Mouse (Mus musculus) lung, postnatal 0 days (tissue): ENCODE measurements at regions not wholly inside any gene's neighbourhood (a gene's known extent, or its start where the extent isn't known, plus 50 kb on each side); places are given as distances from the start of the nearest gene placed in this dataset.

Experiments used
- CTCF ChIP-seq: IDR thresholded peaks from 2 replicates; pipeline ENCODE4 v1.5.1; 2016; ENCODE audit warnings: antibody characterized with exemption, mild to moderate bottlenecking
- EP300 ChIP-seq: IDR thresholded peaks from 2 replicates; pipeline ENCODE4 v1.6.1; 2016; ENCODE audit warnings: antibody characterized with exemption, mild to moderate bottlenecking, control low read depth

DNA sequence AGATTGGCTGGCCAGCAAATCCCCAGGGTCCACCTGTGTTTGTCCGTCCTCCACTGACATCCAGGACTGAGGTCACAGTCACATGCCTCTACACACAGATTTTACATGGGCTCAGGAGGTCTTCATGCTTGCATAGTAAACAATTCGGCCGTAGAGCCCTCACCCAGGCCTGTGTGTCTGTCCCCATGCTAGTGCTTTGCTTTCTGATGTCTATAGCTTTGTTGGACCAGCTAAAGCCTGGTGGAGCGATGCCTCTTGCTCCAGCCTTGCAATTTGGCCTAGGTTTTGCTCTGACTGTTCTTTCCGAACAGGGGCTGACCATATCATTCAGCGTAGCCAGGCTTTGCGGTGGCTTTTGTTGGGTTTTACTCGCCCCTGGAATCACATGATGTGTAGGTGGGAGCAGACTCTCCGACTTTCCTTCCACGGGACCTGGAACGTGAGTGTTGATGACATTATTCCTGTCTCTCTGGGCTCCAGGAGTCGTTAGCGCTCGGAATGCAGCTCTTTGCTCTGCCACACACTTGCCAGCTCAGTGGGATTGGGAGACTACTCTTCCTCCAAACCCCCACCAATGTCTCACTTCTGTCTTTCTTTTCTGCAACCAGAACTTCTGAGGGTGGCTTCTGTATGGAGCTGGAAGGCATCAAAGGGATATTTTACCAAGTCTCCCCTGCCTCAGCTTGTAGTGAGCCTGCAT is 421.4 kb upstream of the Xylt1 start:
- TF ChIP-seq CTCF (no peak), EP300 (no peak)
